Mouse (Mus musculus): ENCODE results near the gene Map3k3.
"Not testable (repeated sequence)": the region's sequence is repeated elsewhere in the genome, so short reads cannot be mapped to it uniquely, and the experiment has no call there.

Map3k3 gene

DNA sequence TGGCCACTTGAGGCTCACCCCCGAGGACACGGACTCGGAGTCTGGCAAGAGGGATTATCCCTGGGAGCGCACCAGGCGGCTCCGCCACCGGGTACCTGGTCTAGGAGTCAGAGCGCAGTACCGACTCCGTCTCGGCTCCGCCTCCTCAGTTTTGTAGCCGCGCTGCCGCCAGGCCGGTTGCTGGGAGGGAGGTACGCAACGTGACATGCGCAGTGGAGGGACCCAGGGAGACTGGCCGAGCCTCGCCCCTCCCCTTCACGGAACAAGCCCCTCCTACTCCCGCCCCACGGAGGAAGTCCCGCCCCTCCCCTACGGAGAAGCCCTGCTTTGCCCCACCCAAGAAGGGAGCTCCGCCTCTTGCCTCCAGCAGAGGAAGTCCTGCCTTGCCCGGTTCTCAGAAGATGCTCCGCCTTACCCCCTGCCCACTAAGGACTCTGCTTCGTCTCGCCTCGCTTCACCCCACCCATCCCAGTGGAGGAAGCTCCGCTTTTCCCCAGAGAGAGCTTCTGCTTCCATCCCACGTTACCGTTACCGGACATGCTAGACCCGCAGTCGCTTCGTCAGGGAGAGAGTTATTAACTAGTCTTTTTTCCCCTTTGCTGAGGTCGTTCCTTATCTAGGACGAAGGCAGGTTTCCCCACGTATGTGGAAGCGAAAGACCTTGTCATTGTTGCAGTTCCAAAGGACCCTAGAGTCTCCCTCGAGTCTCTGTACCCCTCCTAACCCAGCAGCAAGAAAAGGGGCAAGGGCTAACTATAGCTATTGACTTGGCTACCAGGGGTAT lies 109.2 kb downstream of the Map3k3 start:
- peak; percentile 97 for DNase-seq (ENCODE audit: low spot score)

DNA sequence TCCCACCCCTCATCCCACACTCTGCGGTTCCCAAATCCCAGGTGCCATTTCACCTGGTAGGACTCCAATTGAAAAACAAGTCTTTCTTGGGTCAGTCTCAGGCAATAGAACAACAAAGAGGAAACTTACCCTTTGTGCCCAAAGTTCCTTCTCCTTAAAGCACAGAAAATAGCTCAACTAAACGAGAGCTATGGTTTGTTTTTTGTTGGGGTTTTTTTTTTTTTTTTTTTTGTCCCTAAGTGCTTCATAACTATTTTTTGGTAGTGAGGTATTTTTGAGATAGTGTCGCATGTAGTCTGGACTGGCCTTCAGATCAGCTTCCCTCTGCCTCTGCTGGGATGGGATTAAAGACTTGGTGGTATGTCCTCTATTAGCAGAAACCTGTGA lies 109.7 kb downstream of the Map3k3 start:
- no peak for DNase-seq (ENCODE audit: low spot score)

DNA sequence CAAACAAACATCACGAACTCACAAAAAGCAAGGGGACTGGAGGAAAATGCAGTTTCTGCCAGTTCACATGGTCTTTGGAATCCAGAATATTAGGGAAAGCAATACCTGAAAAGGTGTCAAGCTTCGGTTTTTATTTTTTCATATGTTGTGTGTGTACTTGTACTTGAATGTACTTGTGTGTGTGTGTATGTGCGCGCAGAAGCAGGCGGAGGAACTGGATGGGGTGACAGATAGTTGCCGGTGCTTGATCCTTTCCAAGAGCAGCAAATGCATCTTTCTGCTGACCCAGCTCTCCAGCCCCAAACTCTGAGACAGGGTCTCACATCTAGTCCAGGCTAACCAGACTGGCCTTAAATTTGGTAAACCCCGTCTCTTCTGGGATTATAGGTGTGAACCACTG lies 110.5 kb downstream of the Map3k3 start:
- no peak for DNase-seq (ENCODE audit: low spot score)

GRCm38 (mm10) chr11:106195341-106195740 lies 110.9 kb downstream of the Map3k3 start:
- DNase-seq (ENCODE audit: low spot score), result no peak

- DNase-seq (ENCODE audit: low spot score), result no peak
Observed at GRCm38 (mm10) chr11:106198277-106198676, 113.9 kb downstream of the Map3k3 start.

DNA sequence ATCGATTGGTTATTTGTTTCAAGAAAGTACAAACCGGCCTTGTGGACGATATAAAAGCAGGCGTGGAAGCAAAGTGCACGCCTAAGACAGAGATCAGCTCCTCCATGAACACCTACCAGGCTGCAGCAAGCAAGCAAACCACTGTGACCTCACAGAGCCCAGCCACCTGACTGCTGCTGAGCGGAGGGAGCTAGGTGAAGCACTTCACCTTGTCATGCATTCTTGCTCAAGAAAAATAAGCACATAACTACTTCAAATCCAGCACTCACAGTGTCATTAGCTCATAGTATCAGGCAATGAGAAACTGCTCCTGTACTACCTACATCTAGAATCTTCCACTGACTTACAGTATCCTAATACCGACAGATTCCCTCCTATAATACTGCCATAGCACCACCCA lies 115.6 kb downstream of the Map3k3 start:
- not testable (repeated sequence) for DNase-seq (ENCODE audit: low spot score)

DNA sequence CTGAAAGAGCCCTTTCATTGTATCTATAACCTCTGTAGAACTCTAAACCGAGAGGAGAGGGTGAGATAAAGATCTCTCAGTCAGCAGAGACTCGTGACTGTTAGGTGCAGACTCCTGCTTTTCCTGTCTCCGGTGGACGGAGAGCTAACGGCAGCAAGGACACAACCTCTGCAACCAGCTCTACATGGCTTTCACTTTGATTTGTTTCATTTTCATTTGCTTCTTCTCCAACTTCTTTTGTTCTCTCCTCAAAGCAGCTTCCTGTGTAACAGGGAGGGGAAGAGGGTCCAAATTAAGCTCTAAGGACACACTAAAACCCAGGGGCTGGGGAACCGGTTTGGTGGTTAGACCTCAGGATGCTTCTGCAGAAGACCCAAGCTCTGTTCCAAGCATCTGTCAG lies 116.3 kb downstream of the Map3k3 start:
- DNase-seq (ENCODE audit: low spot score), result no peak

DNA sequence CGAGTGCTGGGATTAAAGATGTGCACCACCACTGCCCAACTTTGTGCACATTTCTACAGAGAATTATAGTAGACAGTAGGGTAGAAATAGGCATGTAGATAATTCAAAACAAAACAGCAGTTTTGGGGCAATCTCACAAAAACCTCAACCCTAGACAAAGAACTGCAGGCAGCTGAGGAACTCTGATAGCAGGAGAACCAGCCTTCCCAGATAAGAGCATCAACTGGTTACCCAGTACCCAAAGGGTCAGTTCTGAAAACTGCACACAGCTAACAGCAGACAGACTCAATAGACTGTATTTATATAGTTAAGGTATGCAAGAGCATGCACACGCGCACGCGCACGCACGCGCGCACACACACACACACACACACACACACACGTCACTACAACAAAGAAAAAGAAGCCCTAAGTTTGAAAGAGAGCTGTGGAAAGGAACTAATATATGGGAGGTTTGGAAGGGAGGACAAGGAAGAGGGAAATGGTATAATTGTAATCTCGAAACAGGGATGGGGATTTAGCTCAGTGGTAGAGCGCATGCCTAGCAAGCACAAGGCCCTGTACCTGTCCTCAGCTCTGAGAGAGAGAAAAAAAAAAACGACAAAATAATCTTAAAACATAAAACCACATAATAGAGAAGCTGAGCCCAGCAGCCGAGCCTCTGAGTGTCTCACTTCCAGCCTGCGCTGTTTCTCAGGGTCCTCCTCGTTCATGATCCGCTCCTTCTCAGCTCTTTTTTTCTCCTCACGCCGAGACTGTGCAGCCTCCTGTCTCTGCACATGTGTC lies 117.1 kb downstream of the Map3k3 start:
- DNase-seq (ENCODE audit: low spot score), result no peak

DNA sequence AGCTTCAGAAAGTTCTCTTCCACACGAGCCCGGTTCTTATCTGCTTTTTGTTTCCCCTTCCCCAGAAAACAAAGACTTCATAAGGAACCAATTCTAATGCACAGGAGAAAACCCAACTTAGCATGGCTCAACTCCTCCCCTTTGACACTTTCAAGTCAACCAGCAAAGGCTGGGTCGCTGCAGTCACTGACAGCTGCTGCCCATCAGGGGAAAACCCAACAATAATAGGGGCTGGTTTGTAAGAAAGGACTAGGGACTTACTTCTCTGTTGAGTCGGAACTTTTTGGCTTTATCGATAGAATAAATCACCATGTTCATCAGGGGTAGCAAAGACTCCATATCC lies 117.7 kb downstream of the Map3k3 start, which contains the start of gene Strada:
TSS of gene Strada (minus strand) at position 46 of the 343 bp plus-strand sequence.
- no peak for DNase-seq (ENCODE audit: low spot score)

All from embryo, embryonic 10 days (tissue).